Mouse (Mus musculus): Measurements from ENCODE around the gene Rcc1l.

GRCm38 (mm10) chr5:134101883-134102282 is 74.7 kb downstream of the Rcc1l start:
- no peak for TF ChIP-seq CTCF (IDR thresholded peaks at IDR 0.05; ENCODE audit: borderline replicate concordance, insufficient read depth, low read length)
- TF ChIP-seq POLR2A (IDR thresholded peaks at IDR 0.05; ENCODE audit: low read depth, low read length): no peak
